Mouse (Mus musculus) central nervous system, embryonic 11.5 days (tissue): ENCODE measurements around the gene Krt34. TPM values are rescaled to one million over a fixed set of nuclear protein-coding genes. Genes with fewer than 3 reads are reported as not detected.

Experiments used
- polyA plus RNA-seq: library from polyadenylated mRNA; depleted of rRNA; stranded (reverse); fragments of >200 nt; gene quantifications from 2 replicates; pipeline ENCODE4 v1.2.3, GENCODE M21; 2012; rRNA removed

Gene Krt34
- not detected in 2 replicates for polyA plus RNA-seq

DNA sequence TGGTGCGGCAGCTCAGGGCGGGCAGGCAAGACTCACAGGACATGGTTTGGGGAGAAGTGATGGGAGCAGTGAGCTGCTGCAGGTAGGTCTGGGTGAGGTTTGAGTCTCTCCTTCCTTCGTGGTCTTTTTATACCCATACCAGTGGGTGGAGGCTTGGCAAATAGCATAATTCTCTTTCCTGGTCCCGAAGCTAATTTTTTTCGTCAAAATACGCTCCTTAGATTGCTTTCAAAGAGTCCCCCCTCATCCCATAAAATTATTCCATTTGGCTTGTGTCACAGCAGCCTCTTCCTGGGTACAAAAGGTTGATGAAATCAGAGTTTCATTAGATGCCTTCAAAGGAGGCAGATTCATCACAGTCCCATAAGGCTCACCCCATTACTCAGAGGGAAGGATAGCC lies at the start of gene Krt34:
Gene Krt34, minus strand, starts transcription at position 101 of the 400 bp plus-strand sequence.

DNA sequence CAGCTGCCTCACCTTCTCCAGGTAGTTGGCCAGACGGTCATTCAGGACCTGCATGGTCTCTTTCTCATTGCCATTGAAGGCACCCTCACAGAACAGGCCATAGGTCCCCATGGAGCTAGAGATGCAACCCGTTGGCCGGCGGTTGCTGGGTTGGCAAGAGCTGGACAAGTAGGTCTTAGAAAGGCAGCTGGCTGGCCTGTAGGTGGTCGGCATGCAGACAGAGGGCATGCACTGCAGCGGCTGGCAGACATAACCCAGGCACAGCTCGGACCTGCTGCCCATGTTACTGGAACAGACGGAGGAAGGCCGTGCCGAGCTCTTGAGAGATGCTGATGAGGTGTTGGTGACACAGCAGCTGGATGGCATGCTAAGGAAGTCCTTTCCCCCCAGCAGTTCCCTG lies 46.5 kb upstream of the Krt34 start, which contains the start of gene Krt32:
Gene Krt32, minus strand, starts transcription at position 366 of the 400 bp plus-strand sequence.

DNA sequence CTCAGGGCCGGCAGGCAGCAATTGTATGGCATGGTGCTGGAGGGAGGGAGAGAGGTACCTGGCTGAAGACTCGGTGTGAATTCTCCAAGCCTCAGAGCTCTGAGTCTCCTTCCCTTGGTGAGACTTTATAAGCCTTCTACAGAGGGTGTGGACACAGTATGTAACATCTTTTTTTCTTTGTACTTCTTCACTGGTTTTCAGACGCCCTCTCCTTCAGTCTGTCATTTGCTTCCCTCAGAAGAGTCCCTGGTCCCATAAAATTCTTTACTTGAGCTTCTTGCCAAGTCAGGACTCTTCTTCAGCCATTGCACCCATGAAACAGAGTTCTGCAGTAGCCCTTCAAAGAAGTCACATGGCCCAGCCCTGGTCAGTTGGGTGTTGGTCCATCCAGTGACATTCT lies 9.1 kb upstream of the Krt34 start, which contains the start of gene Krt31:
Gene Krt31, minus strand, starts transcription at position 101 of the 400 bp plus-strand sequence.

DNA sequence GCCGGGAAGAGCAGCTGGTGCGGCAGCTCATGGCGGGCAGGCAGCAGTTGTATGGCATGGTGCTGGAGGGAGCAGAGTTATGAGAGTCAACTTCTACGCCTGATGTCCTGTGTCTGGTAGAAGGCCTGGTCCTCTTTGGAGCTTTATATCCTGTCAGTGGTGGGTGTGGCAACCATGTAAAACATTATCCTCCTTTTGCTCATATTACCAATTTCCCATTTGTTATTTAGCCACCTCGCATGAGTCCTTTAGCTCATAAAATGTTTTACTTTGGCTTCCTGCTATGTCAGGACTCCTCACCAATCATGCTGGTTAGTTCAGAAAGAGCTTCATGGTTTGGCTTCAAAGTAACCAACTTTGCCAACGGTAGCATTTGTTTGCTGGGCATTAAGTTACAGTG lies 11.6 kb downstream of the Krt34 start, which contains the start of gene Krt33b:
Gene Krt33b, minus strand, starts transcription at position 101 of the 400 bp plus-strand sequence.

DNA sequence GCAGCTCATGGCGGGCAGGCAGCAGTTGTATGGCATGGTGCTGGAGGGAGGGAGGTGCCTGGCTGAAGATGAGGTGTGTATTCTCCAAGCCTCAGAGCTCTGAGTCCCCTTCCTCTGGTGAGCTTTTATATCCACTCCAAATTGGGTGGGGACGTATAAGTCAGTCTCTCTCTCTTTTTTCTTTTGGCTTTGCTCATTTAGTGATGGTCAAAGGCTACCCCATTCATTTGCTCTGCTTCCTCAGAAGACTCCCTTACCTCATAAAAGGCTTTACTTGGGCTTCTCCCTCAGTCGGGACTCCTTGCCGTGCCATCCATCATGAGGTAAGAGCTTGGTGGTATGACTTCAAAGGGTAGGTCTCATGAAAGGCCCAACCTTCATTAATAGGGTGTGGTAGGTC lies 25.2 kb downstream of the Krt34 start, which contains the start of gene Krt33a:
Gene Krt33a, minus strand, starts transcription at position 101 of the 400 bp plus-strand sequence.

DNA sequence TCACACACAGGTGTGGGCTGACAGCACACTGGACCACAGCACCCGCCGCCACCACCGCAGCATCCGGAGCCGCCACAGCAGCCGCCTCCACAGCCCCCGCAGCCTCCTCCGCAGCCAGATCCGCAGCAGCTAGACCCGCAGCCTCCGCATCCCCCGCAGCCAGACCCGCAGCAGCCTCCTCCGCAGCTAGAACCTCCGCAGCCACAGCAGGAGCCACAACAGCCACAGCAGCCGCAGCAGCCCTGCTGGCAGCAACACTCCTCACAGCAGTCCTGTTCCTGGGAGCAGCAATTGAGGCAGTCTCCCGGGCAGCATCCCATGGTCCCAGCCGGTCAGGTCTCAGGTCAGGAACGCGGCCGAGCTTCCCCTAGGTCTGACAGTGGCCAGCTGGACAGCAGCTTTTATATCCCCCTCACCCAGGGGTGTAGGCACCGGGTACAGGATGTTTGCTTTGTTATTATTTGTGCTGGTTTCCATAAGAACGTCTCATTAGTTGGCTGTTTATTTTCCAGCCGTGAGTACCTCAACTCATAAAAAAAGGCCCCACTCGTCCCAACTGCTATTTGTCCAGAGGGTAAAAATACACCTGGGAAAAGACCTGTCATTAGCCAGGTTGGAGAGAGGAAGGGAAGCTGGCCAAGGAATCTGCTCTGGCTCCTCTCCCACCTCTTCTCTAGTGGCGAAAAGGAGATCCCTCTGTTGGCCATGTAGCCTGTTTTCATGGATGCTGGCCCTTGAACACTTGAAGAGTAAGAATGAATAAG lies 47.6 kb downstream of the Krt34 start, which contains the start of gene Krtap17-1:
Gene Krtap17-1, minus strand, starts transcription at position 375 of the 764 bp plus-strand sequence.

Other genes starting within 250 kb of the Krt34 start
- not detected in 2 replicates for gene Gm11596, start 248.1 kb downstream of the Krt34 start, polyA plus RNA-seq
- gene Gm11569, start 242.6 kb downstream of the Krt34 start, polyA plus RNA-seq = not detected in 2 replicates
- gene Gm11554, start 237.1 kb downstream of the Krt34 start, polyA plus RNA-seq = not detected in 2 replicates
- gene Krtap4-13, start 231.7 kb downstream of the Krt34 start, polyA plus RNA-seq = not detected in 2 replicates
- gene Gm11564, start 225.9 kb downstream of the Krt34 start, polyA plus RNA-seq = not detected in 2 replicates
- not detected in 2 replicates for gene 2300003K06Rik, start 203.5 kb downstream of the Krt34 start, polyA plus RNA-seq
- gene Krtap4-16, start 189.9 kb downstream of the Krt34 start, polyA plus RNA-seq = not detected in 2 replicates
- gene Gm11568, start 183.6 kb downstream of the Krt34 start, polyA plus RNA-seq = not detected in 2 replicates
- not detected in 2 replicates for gene Gm11559, start 177.1 kb downstream of the Krt34 start, polyA plus RNA-seq
- gene Krtap9-1, start 168.2 kb downstream of the Krt34 start, polyA plus RNA-seq = not detected in 2 replicates
- not detected in 2 replicates for gene Gm11567, start 162.4 kb downstream of the Krt34 start, polyA plus RNA-seq
- gene Krtap31-1, start 133.6 kb downstream of the Krt34 start, polyA plus RNA-seq = not detected in 2 replicates
- not detected in 2 replicates for gene Gm11565, start 126.8 kb downstream of the Krt34 start, polyA plus RNA-seq
- gene Krtap31-2, start 105.3 kb downstream of the Krt34 start, polyA plus RNA-seq = not detected in 2 replicates
- not detected in 2 replicates for gene Krtap9-5, start 93.1 kb downstream of the Krt34 start, polyA plus RNA-seq
- not detected in 2 replicates for gene Krtap29-1, start 62.5 kb downstream of the Krt34 start, polyA plus RNA-seq
- not detected in 2 replicates for gene Krtap16-1, start 55.0 kb downstream of the Krt34 start, polyA plus RNA-seq
- not detected in 2 replicates for gene Krtap17-1, start 47.6 kb downstream of the Krt34 start, polyA plus RNA-seq
- gene Krt33a, start 25.3 kb downstream of the Krt34 start, polyA plus RNA-seq = not detected in 2 replicates
- 0.09 TPM in 1 of 2 replicates, not detected in the other for gene Krt33b, start 11.7 kb downstream of the Krt34 start, polyA plus RNA-seq
- gene Krt31, start 9.0 kb upstream of the Krt34 start, polyA plus RNA-seq = not detected in 2 replicates
- not detected in 2 replicates for gene Krt32, start 46.7 kb upstream of the Krt34 start, polyA plus RNA-seq
- 0.04 TPM in 1 of 2 replicates, not detected in the other for gene Krt35, start 54.7 kb upstream of the Krt34 start, polyA plus RNA-seq
- gene Krt36, start 64.1 kb upstream of the Krt34 start, polyA plus RNA-seq = 0.05 TPM in 1 of 2 replicates, not detected in the other
- 0.05 and 0.16 TPM in 2 replicates for gene Krt13, start 80.0 kb upstream of the Krt34 start, polyA plus RNA-seq
- gene Krt15, start 94.4 kb upstream of the Krt34 start, polyA plus RNA-seq = 6.1 and 7.9 TPM in 2 replicates
- gene Krt19, start 107.1 kb upstream of the Krt34 start, polyA plus RNA-seq = 8.8 and 9.2 TPM in 2 replicates
- gene Krt9, start 151.7 kb upstream of the Krt34 start, polyA plus RNA-seq = 0.05 and 0.36 TPM in 2 replicates
- 3.2 and 9.1 TPM in 2 replicates for gene Krt14, start 166.0 kb upstream of the Krt34 start, polyA plus RNA-seq
- not detected in 2 replicates for gene Krt16, start 207.3 kb upstream of the Krt34 start, polyA plus RNA-seq
- gene Krt17, start 219.5 kb upstream of the Krt34 start, polyA plus RNA-seq = 0.14 and 0.73 TPM in 2 replicates
- not detected in 2 replicates for gene Krt42, start 228.3 kb upstream of the Krt34 start, polyA plus RNA-seq